Mouse (Mus musculus) liver, embryonic 13.5 days (tissue): ENCODE results near the gene Dhrs4. TPM values are rescaled to one million over a fixed set of nuclear protein-coding genes. Genes with fewer than 3 reads are reported as not detected.

Experiments
- ATAC-seq: fragments of 200-750 bp; cut with Nextera tagmentation; 2 replicates; pipeline ENCODE4 v1.8.0; 2017; ENCODE audit warnings: low read depth, mild to moderate bottlenecking, moderate number of reproducible peaks, moderate library complexity
- DNase-seq: peaks from one replicate; pipeline ENCODE4 v3.0.0; 2022
- H3K27ac ChIP-seq: fragments of 300-500 bp; sonication (generic); 2 replicates; pipeline ENCODE4 v1.5.1; 2015; ENCODE audit warnings: moderate library complexity, mild to moderate bottlenecking, inconsistent platforms
- H3K27me3 ChIP-seq: fragments of 300-500 bp; sonication (generic); 2 replicates; pipeline ENCODE4 v1.6.1; 2015; ENCODE audit warnings: mild to moderate bottlenecking, inconsistent platforms
- H3K36me3 ChIP-seq: fragments of 300-500 bp; sonication (generic); 2 replicates; pipeline ENCODE4 v1.6.1; 2015; ENCODE audit warnings: mild to moderate bottlenecking, inconsistent platforms
- H3K4me1 ChIP-seq: fragments of 300-500 bp; sonication (generic); replicated peaks from 2 replicates; pipeline ENCODE4 v1.6.1; 2015; ENCODE audit warnings: inconsistent platforms
- H3K4me2 ChIP-seq: fragments of 300-500 bp; sonication (generic); 2 replicates; pipeline ENCODE4 v1.6.1; 2015; ENCODE audit warnings: inconsistent platforms, mild to moderate bottlenecking, moderate library complexity
- H3K4me3 ChIP-seq: fragments of 300-500 bp; sonication (generic); replicated peaks from 2 replicates; pipeline ENCODE4 v1.5.1; 2015; ENCODE audit warnings: mild to moderate bottlenecking, inconsistent platforms
- H3K9ac ChIP-seq: fragments of 300-500 bp; sonication (generic); 2 replicates; pipeline ENCODE4 v1.6.1; 2015; ENCODE audit warnings: mild to moderate bottlenecking, inconsistent platforms
- H3K9me3 ChIP-seq: fragments of 300-500 bp; sonication (generic); replicated peaks from 2 replicates; pipeline ENCODE4 v1.6.1; 2016; ENCODE audit warnings: inconsistent platforms
- WGBS: fragments of 180-500 bp; shearing (Covaris S2); methylation state at CpG from one replicate; pipeline ENCODE4 v1.1.7; 2015; ENCODE audit not compliant: insufficient replicate concordance; 5-methylcytosine and 5-hydroxymethylcytosine counted together
- polyA plus RNA-seq: library from polyadenylated mRNA; unstranded; fragments of >200 nt; fragmentation: Nextera tagmentation; extraction: Ambion mirVana; gene quantifications from 2 replicates; pipeline ENCODE4 v1.2.1, GENCODE M21; 2015

Dhrs4 gene
- polyA plus RNA-seq, 1 experiment from 2014 or later: 78.9 TPM

DNA sequence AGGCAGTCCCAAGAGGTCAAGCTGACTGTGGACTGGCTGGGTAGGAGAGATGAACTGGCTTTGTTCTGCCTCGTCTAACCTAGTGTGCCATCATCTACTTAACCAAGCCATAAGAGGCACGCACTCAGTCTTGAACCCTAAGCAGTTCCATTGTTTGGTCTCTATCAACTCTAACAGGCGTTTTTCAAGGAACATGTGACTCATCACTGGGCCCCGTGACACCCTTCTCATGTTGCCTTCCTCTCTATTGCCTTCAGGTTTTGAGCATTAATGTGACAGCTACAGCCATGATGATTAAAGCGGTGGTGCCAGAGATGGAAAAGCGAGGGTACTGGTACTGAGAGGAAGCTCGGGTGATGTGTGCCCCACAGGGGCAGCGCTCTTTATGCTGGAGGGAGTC lies 8.3 kb downstream of the Dhrs4 start:
- H3K4me3 ChIP-seq: no peak overlapping the region
- DNase-seq (no peak), ATAC-seq (no peak)
- no peak overlapping the region for H3K27ac ChIP-seq
- H3K4me2 ChIP-seq: no peak overlapping the region
- H3K4me1 ChIP-seq: peaks cover 34% of the 10 kb centered on the region
- no peak overlapping the region for H3K9ac ChIP-seq
- 70% methylated on average over 8 of the region's 8 CpGs for WGBS
- H3K27me3 ChIP-seq: peaks cover 3% of the 10 kb centered on the region; the same call in 1 of the 2 replicates
- H3K36me3 ChIP-seq: peaks cover 40% of the 10 kb centered on the region
- no peaks in the 10 kb centered on the region for H3K9me3 ChIP-seq

DNA sequence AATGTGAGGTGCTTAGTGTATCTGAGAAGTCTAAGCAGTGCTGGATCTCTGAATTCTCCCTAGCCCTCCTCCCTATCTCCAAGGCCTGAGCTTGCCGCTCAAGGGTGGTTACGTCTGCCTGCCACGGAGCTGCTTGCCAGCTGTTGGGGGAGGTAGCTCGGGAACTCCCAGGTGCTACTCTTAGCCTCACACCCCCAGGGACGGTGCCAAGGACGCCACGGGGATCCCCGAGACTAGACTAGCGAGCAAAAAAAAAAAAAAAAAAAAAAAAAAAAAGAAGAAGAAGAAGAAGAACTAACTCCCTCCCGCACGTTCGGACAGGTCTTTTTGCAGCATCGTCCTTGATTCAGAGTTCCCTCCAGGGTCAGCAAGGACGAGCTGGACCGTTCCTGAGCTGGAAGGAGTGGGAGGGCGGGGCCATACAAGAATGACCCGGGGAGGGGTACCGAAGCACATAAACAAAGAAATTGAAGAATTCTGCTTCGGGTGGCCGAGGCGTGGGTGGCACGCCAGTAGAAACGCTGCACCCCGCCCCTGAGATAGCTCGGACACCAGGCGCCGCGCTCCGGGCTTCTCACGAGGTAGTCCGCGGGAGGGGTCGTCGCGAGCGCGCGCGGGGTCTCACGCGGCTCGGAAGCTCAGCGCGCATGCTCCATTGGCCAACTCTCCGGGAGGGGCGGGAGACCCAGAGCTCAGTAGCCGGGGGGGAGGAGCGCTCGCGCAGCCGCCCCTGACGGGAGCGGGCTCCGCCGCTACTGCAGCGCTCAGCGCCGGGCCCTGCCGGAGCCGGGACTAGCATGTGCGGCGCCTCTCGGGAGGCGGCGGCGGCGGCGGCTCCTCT lies 12.0 kb downstream of the Dhrs4 start, which contains the start of gene Carmil3:
TSS of gene Carmil3 (plus strand) at position 291 of the 841 bp plus-strand sequence.
- DNase-seq: peak; percentile 53

DNA sequence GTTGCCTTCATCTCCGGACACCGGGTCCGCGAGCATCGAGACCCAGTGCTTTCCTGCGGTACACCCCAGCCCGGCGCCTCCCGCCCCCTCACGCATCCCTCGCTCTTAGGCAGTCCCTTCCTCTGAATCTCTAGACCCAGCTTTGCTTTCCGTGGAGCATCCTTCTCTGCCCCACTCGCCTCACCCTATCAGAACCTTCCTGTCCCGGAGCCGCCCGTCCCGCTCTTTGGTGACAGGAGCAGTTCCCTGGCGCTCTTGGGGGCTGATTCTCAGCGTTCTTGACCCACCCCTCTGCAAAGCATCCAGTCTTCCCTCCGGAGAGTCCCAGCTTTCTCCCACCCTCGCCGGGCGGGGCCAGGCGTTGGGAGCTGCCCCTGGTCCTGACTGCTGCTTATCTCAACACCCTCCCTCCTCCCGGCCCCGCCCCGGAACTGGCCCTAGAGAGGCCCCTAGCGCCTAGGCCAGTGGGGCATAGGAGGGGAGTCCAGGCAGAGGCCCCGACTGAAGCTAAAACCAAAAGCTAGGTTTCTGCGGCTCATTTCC lies 12.8 kb downstream of the Dhrs4 start:
- Histone ChIP-seq H3K27ac (peak overlapping the region; percentile 71), H3K9me3 (no peaks in the 10 kb centered on the region), H3K4me3 (peak overlapping the region; percentile 75), H3K4me2 (peak overlapping the region; percentile 99), H3K9ac (peak overlapping the region; percentile 76), H3K4me1 (peaks cover 34% of the 10 kb centered on the region), H3K36me3 (peaks cover 20% of the 10 kb centered on the region), H3K27me3 (peaks cover 3% of the 10 kb centered on the region; the same call in 1 of the 2 replicates)
- DNase-seq: peak; percentile 83
- WGBS: under 1% methylated on average over 29 of the region's 30 CpGs
- peak; percentile 94 for ATAC-seq

More for the DNA sequence above, 12.0 kb downstream of the Dhrs4 start, which contains the start of gene Carmil3:
- peaks cover 34% of the 10 kb centered on the region for H3K4me1 ChIP-seq
- ATAC-seq: peak; percentile 67
- 1% methylated on average over 66 of the region's 68 CpGs for WGBS
- peak within 1 kb of the TSS; percentile 76 for H3K9ac ChIP-seq
- H3K4me3 ChIP-seq: peak within 1 kb of the TSS; percentile 75
- no peaks in the 10 kb centered on the region for H3K9me3 ChIP-seq
- H3K27me3 ChIP-seq: peaks cover 3% of the 10 kb centered on the region; the same call in 1 of the 2 replicates
- H3K4me2 ChIP-seq: peak within 1 kb of the TSS; percentile 99
- peak within 1 kb of the TSS; percentile 68 for H3K27ac ChIP-seq
- H3K36me3 ChIP-seq: peaks cover 27% of the 10 kb centered on the region

DNA sequence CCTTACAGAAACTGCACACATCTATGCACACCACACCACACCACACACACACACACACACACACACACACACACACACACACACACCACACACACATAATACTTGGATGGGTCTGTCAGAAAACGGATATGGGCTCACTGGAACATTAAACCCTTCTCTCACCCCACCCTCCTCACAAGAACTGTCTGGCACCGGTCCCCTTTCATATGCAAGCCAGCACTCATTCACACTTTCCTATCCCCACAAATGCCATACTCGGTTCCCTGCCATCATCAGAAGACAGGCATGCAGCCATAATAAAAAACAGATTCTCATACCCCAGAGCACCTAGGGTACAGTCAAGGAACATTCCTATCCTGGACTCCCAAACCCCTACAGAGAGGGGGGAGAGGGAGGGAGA lies 13.5 kb downstream of the Dhrs4 start:
- H3K9me3 ChIP-seq: no peaks in the 10 kb centered on the region
- peaks cover 17% of the 10 kb centered on the region for H3K36me3 ChIP-seq
- ATAC-seq (no peak), DNase-seq (no peak)
- H3K4me3 ChIP-seq: 0 out of 2 replicates have a peak overlapping the region, but pooled peaks have one; percentile 75
- peak overlapping the region; percentile 76 for H3K9ac ChIP-seq
- peaks cover 3% of the 10 kb centered on the region; the same call in 1 of the 2 replicates for H3K27me3 ChIP-seq
- H3K4me2 ChIP-seq: peak overlapping the region; percentile 99
- H3K4me1 ChIP-seq: peaks cover 34% of the 10 kb centered on the region
- no peak overlapping the region for H3K27ac ChIP-seq
- 37% methylated on average over 3 of the region's 3 CpGs for WGBS

DNA sequence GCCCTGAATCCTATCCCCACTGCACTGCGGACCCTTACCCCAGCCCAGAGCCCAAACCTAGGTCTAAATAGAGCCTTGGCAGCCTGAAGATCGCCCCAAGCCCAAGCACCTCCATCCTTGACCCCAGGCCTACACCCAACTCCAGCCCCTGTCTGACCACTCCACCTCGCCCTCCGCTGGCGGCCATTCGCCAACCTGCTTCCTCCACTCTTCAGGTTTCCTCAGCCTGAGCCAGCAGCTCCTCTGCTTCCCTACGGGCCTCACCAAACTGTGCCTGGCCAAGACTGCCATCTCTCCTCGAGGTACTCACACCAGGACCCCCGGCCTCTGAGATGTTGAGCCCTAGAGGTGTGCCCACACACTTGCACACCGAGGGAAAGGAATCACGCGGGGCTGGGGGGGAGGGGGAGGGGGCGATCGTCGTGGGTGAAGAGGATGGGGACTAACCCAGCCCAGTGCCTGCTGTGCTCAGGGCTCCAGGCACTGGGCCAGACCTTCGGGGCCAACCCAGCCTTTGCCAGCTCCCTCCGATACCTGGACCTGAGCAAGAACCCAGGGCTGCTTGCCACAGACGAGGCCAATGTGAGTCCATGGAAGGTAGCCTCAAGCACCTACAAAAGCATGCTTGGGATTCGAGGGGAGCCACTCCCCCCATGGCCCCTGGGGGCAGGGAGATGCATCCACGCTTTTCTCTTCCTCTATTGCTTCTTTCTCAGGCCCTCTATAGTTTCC lies 17.1 kb downstream of the Dhrs4 start:
- DNase-seq (no peak), ATAC-seq (no peak)
- H3K27me3 ChIP-seq: no peaks in the 10 kb centered on the region; the same call in 1 of the 2 replicates
- H3K9ac ChIP-seq: no peak overlapping the region
- no peak overlapping the region for H3K27ac ChIP-seq
- H3K9me3 ChIP-seq: no peaks in the 10 kb centered on the region
- no peaks in the 10 kb centered on the region for H3K36me3 ChIP-seq
- no peak overlapping the region for H3K4me2 ChIP-seq
- 65% methylated on average over 20 of the region's 20 CpGs for WGBS
- peaks cover 29% of the 10 kb centered on the region for H3K4me1 ChIP-seq
- no peak overlapping the region for H3K4me3 ChIP-seq

DNA sequence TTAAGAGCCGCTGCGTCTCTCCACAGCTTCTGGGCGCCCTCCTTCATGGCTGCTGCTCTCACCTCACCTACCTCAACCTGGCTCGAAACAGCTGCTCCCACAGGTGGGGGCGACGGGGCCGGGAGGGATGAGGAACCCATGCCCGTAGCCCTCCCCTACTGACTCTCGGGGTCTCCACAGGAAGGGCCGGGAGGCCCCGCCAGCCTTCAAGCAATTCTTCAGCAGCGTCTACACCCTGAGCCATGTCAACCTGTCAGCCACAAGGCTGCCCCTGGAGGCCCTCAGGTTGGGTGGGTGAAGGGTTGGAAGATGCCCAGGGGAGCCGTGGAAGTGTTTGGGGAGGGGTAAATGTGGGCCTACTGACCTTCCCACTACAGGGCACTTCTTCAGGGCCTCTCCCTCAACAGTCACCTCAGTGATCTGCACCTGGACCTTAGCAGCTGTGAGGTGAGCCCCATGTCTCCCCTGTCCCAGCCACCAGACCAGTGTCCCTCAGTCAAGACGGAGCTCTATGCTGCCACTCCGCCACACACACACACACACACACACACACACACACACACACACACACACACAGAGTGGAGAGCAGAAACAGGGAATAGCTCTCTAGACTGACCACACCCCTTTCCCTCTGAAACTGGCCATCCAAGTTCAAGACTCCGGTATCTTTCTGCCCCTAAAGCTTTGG lies 18.3 kb downstream of the Dhrs4 start:
- H3K4me3 ChIP-seq: no peak overlapping the region
- H3K9me3 ChIP-seq: no peaks in the 10 kb centered on the region
- no peak overlapping the region for H3K27ac ChIP-seq
- no peak overlapping the region for H3K4me2 ChIP-seq
- 68% methylated on average over 16 of the region's 16 CpGs for WGBS
- DNase-seq: no peak
- H3K4me1 ChIP-seq: peaks cover 17% of the 10 kb centered on the region
- peak; percentile 14; the same call in 1 of the 2 replicates for ATAC-seq
- no peak overlapping the region for H3K9ac ChIP-seq
- no peaks in the 10 kb centered on the region for H3K36me3 ChIP-seq
- no peaks in the 10 kb centered on the region; the same call in 1 of the 2 replicates for H3K27me3 ChIP-seq

DNA sequence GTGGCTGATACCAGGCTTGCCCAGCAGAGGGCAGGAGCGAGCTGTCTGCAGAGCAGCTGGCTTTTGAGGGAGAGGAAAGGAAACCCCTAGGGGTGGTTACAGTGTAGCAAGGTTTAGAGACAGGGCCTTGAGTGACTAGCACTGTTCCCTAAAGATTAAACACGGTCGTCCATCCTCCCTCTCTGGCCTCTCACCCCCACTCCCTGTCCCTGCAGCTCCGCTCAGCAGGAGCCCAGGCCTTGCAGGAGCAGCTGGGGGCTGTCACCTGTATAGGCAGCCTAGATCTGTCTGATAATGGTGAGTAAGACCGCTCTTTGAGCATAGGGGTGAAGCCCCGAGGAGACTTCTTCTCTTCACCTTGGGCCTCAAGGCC lies 18.9 kb downstream of the Dhrs4 start:
- H3K9ac ChIP-seq: no peak overlapping the region
- H3K4me2 ChIP-seq: no peak overlapping the region
- H3K27me3 ChIP-seq: no peaks in the 10 kb centered on the region; the same call in 1 of the 2 replicates
- peak; percentile 73 for DNase-seq
- H3K36me3 ChIP-seq: no peaks in the 10 kb centered on the region
- H3K4me3 ChIP-seq: no peak overlapping the region
- 30% methylated on average over 6 of the region's 6 CpGs for WGBS
- ATAC-seq: peak; percentile 35
- H3K27ac ChIP-seq: no peak overlapping the region
- peaks cover 11% of the 10 kb centered on the region for H3K4me1 ChIP-seq
- H3K9me3 ChIP-seq: no peaks in the 10 kb centered on the region

DNA sequence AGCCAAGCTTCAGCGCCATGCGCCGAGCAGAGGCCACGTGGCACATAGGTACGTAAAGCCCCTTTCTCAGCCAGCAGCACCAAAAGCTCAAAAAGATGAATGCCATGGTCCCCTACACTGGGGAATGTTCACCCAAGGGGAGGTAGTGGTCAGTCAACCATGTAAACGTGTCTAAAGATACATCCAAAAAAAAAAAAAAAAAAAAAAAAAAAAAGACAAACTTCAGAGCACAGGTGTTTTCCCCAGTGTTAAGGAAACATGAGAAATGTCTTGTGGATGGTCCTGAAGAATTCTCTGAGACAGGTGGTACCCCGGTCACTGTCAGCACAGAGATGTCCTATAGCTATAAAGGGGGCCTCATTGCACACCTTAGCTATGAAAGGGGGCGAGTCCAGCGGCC lies 27.1 kb downstream of the Dhrs4 start:
- Histone ChIP-seq H3K27ac (no peak overlapping the region), H3K4me3 (no peak overlapping the region), H3K4me2 (no peak overlapping the region), H3K9ac (no peak overlapping the region), H3K4me1 (no peaks in the 10 kb centered on the region), H3K27me3 (peaks cover 41% of the 10 kb centered on the region), H3K9me3 (no peaks in the 10 kb centered on the region), H3K36me3 (no peaks in the 10 kb centered on the region)
- 77% methylated on average over 9 of the region's 9 CpGs for WGBS
- ATAC-seq (no peak), DNase-seq (no peak)

DNA sequence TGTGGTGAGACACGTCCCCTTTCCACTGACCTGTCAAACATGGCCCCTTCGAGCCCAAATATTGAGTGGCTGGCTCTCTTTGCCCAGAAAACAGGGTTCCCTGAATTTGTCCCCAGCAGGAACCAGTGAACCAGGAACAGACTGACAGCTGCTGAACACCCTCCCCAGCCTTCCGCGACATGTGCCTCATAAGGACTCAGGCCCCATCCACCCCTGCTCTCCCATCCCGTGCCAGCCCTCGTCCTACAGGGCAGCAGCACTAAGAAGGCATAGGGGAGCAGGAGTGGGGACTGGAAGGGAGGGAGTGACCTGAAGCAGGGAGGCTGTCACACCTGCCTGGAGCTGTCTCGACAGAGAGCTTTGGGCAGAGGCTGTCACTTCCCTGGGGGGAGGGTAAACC lies 29.2 kb downstream of the Dhrs4 start:
- Histone ChIP-seq H3K4me1 (peaks cover 4% of the 10 kb centered on the region; the same call in 1 of the 2 replicates), H3K27me3 (peaks cover 61% of the 10 kb centered on the region), H3K27ac (no peak overlapping the region), H3K4me3 (no peak overlapping the region), H3K36me3 (no peaks in the 10 kb centered on the region), H3K9ac (no peak overlapping the region), H3K4me2 (no peak overlapping the region), H3K9me3 (no peaks in the 10 kb centered on the region)
- WGBS: 48% methylated on average over 7 of the region's 7 CpGs
- DNase-seq: no peak
- ATAC-seq: no peak

DNA sequence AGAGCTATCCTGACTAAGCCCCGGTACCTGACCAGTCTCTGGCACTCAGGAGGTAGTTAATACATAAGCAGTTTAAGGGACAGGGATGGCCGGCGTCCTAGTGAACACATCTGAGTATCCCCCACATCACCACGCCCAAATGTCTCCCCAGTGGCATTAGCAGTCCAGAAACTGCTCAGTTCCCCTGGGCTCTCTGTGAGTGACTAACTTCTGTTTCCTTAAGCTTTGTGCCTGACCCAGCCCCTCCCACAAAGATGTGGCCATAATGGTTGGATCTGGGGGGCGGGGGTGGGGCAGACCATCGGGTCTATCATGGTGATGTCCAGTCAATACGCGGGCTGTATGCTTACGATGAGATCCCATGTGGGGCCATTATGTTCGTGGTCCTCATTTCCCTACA lies 31.0 kb downstream of the Dhrs4 start:
- H3K4me1 ChIP-seq: peaks cover 18% of the 10 kb centered on the region
- H3K27ac ChIP-seq: no peak overlapping the region
- WGBS: 68% methylated on average over 10 of the region's 10 CpGs
- H3K27me3 ChIP-seq: peaks cover 76% of the 10 kb centered on the region
- H3K9me3 ChIP-seq: no peaks in the 10 kb centered on the region
- no peak overlapping the region for H3K4me3 ChIP-seq
- H3K4me2 ChIP-seq: no peak overlapping the region
- no peak for DNase-seq
- no peak overlapping the region for H3K9ac ChIP-seq
- no peaks in the 10 kb centered on the region for H3K36me3 ChIP-seq
- no peak for ATAC-seq
